Mouse (Mus musculus) left cerebral cortex, adult 8-10 months (tissue): ENCODE measurements around the gene Aifm1. TPM values are rescaled to one million over a fixed set of nuclear protein-coding genes. Genes with fewer than 3 reads are reported as not detected.

ENCODE experiments used
- DNase-seq, 2 experiments: peaks; one replicate each; pipeline ENCODE4 v3.0.0; 2022; ENCODE audit warnings: low spot score in 2 of 2
- total RNA-seq, 4 experiments: library from RNA; stranded (reverse); gene quantifications; 2 replicates each; pipeline ENCODE4 v1.2.4; 2022

The Aifm1 gene
- 10 to 100 TPM; 23.6 to 26.2 (median 24.7) TPM for total RNA-seq

DNA sequence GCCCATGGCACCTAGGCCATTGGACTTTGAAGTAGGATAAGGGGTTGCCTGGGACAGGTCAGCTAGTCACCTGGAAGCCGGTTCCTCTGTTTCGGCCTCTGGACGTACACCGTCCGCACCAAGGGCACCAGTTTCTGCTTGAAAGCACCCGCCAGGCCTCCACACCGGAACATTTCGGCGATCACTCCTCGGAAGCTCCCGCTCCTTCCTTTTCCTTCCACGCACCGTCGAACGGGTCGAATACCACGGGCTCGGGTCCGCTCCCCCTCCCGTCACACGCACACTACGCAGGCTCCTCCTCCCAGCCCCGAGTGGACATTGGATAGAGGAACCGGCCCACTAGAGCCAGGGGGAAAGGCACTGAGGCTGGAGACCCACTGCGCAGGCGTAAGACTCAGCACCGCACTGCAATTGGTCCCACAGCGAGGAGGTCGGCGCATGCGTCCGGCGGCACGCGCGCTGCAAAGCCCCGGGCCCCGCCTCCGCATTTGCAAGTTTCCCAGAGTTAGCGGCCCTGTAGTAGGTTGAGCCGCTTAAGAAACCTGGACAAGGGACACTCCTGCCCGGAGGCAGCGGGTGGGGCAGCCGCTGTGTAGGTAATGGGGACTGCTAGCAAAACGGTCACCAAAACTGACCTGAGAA lies at the start of gene Aifm1:
TSS of gene Aifm1 (minus strand) at position 398 of the 642 bp plus-strand sequence.
- peak; percentile 51 to 91 for DNase-seq

DNA sequence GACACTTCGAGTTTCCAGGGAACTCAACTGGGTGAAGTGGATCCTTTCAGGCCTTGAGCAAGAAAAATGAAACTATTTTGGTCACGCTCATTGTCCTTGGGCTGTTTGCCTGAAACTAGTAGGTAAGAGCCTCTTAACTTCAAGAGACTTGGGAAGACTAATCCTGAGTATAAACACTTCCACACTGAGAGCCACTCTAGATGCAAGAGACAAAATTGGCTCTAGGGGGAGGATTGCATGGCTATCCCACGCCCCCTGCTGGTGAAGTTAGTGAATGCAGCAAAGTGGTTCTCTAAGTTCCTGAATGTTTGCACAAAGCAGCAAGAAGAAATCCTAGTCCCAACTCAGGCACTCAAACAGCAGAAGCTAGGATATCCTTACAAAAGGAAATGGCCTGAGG lies 18.8 kb upstream of the Aifm1 start:
- DNase-seq = peak; percentile 47 to 54

DNA sequence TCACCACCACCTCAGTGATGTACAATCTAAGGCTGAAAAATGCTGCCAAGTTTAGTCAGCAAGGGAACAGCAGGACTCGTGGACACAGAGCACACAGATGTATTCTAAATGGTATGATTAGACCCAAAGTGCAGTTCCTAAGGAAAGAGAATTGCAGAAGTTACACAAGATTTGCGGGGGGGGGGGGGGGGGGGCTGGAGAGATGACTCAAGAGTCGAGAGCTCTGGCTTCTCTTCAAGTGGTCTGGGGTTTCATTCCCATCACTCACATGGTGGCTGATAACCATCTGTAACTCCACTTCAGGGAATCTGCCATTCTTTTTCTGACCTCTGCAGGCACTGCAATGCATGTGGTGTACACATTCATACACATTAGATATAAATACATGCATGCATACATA lies 13.1 kb upstream of the Aifm1 start:
- DNase-seq = no peak

DNA sequence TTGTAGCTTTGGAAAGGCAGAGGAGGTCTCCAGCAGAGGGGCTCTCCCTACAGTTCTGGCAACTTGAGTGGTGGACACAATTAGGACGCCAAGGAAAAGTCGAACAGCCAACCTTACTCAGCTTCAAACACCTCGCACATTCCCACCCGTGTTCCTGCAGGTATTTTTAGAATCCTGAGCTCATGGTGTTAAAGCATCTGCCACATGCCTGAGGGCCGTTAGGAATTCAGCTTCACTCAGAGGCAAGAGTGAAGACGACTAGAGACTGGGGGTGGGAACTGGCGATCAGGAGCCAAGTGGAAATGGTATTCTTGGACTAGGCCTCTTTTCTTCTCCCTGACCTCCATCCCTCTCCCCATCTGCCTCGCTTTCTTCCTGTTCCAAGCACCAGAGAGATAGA lies 12.5 kb upstream of the Aifm1 start:
- peak in 1 of 2 experiments; percentile 61 for DNase-seq

DNA sequence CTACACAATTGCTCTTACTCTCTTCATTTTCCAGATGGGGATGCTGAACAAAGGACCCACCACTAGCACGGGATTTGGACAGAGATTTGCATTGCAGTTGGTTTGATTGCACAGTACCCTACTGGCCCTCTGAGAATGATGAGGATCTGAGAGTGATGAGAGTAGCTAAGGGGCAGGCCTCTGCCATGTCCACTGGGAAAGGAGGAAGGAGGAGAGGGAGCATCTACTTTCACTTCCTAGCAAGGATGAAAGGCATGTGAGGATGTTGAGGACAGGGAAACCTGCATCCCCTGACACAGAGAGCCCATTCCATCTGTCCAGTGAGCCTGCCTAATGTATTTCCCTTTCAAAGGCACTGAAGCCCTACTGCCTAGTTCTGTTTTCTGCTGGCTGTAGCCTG lies 12.0 kb upstream of the Aifm1 start:
- no peak for DNase-seq

DNA sequence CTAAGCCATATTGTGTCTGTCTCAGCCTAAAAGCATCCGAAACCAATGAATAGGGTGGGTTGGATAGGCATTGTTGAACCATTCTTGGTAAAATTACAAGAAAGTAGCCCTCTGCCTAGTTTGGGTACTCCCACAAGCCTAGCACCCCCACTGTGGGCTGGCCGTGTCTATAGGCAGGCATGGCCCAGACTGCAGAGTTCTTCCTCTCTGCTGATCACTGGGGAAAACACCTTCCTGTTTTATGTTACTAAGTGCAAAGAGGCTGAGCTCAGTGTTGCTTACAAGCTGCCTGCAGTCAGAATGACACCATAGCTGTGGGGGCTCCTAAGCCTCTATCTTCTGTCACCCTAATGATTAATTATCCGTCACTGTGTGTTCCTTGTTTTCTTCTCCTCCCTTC lies 10.1 kb upstream of the Aifm1 start:
- DNase-seq = no peak

DNA sequence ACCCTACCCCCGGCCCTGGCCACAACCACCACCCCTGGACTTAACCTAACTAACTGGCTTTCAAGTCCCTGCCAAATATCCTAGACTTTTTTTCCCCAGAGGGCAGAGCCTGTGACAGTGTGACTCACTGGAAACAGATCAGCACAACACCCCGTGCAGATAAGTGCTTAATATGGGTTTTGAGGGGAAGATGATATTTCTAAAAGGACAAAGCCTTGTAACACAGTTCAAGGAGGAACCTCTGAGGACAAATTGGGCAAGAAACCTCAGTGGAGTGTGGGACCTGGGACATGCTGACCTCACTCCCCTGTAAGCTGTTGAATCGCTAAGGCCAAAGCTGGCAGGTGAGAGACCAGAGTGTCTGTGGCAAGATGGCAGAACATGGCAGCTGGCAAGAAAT lies 8.3 kb upstream of the Aifm1 start:
- DNase-seq = no peak

DNA sequence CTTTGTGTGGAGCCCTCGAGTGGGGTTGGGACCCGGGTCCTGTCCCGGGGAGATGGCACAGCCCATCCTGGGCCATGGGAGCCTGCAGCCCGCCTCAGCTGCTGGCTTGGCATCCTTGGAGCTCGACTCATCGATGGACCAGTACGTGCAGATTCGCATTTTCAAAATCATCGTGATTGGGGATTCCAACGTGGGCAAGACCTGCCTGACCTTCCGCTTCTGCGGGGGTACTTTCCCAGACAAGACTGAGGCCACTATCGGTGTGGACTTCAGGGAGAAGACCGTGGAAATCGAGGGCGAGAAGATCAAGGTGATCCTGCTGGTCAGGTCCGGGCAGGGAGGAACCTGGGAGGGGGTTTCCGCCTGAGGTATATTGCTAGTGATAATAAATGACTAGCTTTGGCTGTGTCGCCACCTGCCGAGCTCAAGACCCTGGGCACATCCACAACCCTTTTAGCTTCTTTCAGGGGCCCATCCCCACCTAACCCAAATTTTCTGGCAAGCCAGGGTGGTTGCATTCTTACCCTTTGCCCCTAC lies 6.3 kb upstream of the Aifm1 start:
- no peak for DNase-seq

DNA sequence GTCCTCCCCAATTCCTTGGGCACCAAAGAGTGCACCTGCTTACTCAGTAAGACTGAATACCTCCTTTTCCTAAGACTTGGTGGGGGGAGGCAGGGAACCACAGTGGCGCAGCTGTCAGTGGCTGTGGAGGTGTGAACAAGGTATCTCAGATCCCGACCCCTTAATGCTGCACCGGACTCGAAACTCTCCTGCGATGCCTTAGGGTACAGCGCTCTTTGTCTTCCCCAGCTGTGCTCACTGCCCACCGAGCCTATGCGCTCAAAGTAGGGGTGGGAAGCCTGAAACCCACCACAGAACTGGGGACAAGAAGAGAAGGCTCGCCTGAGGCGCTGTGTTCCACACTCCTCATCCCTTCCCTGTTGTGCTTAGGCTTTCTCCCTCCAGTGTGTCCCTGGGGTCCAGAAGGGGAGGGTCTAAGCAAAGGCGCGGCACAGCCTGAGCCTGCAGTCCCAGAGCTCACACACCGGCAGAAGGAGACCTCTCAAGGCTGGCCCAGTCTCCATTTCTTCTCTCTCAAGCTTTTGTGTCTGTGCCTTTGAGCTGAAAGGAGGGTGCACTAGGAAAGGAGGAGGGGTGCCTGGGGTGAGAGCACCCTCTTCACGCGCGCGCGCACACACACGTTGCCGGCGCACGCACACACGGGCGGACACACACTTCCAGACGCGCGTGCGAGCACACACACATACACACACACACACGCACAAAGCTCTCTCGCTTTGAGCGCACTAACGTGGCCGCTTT lies 5.6 kb upstream of the Aifm1 start, which contains the start of gene Rab33a:
TSS of gene Rab33a (plus strand) at position 478 of the 741 bp plus-strand sequence.
- peak in 1 of 2 experiments; percentile 56 for DNase-seq

DNA sequence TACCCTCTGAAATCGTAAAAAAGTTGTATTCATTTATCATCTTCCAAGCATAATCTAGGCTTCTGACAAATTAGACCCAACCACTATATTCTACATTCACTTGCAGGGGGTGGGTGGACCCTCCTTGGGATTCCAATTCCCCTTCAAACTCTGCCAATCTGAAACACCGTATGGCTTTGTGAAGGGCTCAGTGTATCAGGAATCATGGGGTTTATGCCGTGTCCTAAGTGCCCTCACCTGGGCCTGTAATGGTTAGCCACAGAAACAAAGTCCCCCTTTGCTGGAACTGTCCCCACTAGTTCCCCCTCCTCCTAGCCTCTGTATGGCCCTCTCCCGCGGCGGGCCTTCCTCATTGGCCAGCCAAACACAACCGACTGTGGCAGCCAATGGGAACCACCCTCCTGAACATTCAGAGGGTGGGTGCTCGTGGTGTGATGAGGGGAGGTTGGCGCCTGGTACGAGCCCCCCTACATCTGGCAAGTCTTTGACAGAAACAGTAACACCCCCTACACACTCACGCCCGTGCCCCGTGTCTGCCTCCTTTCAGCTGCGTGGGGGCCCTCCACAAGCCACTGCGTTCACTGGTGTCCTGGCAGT lies 4.9 kb upstream of the Aifm1 start:
- DNase-seq = peak in 1 of 2 experiments; percentile 58

DNA sequence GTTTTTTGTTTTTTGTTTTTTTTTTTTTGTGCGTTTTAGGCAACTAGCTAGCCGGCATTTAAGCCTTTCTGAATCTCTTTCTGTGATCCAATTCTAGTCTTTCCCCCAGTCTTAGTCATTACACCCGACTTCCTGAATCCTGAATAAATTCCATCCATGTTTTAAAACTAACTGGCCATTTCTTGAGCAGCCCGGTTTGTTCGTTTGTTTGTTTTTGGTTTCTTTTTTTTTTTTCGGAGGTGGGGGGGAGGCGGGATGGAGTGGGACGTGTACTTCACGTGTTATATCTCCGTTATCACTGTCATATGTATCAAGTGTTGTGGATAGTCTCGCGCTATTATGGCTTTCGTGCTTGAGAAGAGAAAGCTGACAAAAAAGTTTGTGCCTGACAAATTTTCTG lies 461 bp upstream of the Aifm1 start:
- no peak for DNase-seq

DNA sequence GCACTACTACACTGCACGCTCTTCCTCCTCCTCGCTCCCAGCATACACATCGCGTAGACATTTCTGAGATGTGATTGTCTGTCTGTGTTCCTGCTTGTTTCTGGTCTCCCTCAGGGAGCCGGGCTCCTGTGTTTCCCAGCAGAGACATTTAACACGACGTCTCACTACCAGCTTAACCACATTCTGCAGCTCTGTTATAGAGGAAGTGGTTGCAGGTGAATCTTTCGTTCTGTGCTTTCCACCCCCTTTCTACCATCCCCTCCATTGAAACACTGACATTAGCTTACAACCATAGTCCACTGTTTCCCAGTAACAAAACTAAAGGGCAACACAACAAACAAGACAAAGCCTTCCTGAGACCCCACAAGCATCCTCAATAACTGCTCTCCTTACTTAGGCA lies 19.6 kb downstream of the Aifm1 start:
- DNase-seq = no peak

DNA sequence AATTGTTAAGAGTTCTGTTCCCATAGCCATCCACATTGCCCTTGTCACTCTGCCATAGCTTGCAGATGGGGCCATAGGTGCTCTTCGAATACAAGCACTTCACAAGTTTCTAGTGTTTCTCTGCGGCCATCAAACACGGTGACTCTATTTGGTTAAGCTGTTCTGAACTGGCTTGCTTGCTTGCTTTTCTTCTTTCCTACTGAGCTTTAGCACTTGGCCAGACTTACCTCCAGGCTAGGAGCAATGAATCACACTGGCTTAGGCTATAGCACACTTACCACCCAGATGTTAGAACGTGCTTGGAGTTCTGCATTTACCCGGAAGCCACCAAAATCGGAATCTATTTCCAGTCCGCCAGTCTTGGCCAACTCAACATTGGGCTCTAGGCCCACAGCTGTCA lies 31.7 kb downstream of the Aifm1 start:
- DNase-seq = no peak

DNA sequence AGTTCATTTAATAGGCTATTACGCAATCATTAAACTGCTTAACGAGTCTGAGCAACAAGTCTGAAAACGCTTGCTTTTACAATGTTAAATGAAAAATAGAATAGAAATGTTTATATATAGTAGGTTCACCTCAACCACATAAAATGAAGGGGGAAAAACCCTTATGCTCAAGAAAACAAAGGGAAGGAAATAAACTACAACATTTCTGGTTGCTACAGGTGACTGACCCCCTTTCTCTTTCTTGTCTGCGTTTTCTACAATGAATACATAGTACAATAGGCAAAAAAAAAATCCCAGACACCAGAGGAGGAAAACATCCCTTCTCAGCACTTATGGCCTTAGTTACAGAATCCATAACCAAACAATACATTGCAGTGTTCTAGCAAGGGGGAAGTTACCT lies 32.3 kb downstream of the Aifm1 start:
- DNase-seq = no peak

DNA sequence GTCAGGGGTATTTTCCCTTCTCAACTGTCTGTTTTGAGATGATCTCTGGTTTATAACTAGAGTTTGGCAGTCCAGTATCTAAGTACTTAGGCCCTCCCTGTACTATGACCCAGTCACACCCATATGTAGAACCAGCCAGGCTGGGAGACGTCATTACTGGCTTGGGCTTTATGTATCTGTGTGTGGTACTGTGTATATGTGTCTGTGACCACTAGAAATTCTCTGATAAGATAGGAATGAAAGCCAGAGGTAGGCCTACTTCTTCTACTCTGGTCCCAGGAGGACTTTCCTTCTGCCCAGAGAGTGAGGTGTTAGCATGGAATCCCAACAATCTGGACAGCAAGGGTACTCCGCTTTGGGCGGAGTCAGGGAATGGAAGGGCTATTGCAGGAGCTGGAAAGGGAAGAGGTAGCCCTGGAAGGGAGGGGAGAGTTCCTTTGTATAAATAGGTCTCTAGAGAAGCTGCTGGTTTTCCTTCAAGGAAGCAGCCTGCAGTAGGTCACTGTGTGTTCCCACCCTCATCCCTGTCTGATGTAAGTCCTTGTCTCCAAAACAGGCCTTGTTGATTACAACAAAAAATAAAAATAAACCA lies 45.9 kb downstream of the Aifm1 start:
- DNase-seq = no peak

DNA sequence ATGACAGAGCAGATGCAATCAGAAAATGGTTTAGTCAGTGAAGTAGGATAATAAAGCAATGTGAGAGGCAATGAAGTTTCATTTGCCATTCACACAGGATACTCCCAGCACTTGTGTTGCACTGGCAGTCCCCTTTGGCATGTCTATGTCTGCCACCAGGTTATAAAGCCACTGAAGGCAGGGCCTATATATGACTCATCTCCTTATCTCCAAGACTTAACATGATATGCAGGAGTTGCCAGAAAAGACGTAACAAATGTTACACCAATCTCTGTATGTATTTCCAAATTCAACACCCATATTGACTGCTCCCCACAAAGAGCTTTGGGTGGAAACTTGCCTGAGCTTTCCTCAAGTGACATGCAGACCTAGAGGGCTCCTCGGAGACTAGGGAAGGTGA lies 47.2 kb downstream of the Aifm1 start:
- DNase-seq = no peak

DNA sequence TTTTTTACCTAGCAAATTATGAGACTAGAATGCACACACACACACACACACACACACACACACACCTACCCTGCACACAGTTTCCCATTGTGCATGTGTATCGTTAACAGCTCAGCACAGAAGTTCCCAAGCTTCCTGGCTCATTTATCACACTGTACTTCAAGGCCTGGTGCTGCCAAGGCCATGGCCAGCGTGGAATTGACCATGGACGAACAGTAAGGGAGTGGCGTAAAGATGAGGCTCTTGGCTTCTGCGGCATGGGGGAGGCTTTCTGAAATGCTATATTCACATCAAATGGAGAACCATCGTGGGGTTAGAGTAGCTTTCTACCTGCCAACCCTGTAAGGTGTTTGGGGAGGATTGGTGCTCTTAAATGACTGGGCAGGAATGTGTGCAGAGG lies 48.9 kb downstream of the Aifm1 start:
- DNase-seq = no peak

DNA sequence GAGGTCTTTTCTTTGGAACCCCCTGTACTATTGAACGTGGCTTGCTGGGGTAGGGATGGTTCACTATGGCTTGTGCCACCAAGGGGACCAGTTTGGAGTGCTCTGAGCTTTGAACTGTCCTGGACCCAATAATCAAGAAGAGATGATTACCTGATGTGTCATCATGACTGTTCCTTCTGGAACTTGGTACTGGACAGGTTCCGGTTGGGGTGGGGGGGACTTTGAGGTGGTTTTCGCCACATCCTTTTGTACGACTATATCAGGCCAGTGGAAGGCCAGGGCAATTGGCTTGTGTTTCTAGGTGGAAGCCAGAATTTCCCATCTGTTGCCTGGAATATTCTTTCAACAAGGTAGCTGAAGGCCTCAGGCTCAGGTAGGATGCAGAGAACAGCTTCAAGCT lies 49.7 kb downstream of the Aifm1 start:
- DNase-seq = no peak

DNA sequence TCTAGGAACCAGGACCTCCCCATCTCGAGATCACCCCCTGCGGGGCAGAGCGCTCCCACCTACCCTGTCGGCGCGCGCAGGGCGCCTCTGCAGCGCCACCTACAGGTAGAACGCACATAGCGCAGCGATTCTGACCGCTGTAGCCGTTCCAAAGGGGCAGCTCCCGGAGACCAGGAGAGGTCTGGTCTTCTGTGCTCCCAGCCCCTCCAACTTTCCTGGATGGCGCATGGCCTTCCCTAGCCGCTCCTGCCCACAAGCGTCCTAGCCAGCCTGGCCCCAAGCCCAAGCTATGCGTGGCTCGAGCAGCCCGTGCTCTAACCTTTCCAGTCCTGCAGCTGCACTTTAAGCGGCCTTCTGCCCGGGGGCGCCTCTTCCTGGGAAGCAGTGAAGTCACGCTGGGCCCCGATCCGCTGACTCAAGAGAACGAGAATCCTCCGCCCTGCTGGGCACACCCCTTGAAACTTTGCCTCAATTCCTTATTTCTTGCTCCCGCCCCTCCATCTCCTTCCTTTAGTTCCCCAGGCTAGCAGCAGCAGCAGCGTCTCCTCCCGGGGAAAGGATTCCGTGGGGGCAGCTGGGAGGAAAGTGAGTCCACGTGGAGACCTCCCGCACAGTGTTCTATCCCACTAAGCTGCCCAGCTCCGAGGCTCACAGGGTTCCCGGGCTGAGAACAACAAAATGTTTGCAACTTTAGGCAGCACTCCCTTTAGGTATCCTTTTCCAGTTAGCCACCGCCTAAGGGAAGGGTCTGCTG lies 50.4 kb downstream of the Aifm1 start, which contains the start of gene Elf4:
TSS of gene Elf4 (minus strand) at position 379 of the 754 bp plus-strand sequence.
- DNase-seq = peak; percentile 7 to 16

DNA sequence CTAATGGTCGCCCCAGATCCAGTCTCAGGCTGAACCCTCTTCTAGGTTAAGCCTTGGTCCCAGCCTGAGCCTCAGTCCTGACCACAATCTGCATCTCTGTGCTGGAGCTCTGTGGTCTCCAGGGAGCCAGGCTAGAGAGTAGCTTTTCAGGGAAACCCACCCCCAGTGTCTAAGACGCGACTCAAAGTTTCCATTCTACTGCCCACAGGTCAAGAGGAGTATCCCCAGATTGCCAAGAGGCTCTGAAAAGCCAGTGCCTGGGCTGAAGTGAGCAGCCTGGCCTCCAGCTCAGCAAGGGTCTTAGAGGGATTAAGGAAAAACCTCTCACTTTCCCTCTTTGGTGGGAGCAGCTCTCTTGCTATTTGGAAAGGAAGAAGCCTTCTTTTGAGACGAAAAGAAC lies 51.1 kb downstream of the Aifm1 start:
- DNase-seq = no peak

DNA sequence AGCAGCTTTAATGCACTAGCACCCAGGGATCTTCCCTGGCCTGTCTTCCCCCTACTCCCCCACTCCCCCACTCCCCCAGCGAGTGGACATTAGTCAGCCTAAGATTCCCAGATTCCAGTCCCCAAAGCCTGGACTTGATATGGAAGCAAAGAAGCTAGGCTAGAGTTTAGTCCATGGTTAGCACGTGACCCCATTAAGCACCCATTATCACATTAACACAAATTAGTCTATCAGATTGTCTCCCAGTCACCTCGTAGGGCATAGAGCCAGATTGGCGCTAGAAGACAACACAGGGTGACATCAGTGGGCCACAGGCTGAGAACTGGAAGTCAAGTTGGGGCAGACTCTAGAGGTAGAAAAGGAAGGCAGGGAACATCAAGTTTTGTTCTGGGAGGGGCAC lies 52.4 kb downstream of the Aifm1 start:
- DNase-seq = no peak
